Mouse (Mus musculus) ES-Bruce4 (cell line): Measurements from ENCODE around the gene March1.

Experiments used
- CTCF ChIP-seq: IDR thresholded peaks from one replicate; pipeline ENCODE4 v1.8.1; 2011; ENCODE audit warnings: low read depth, low read length
- EP300 ChIP-seq: IDR thresholded peaks from 2 replicates; pipeline ENCODE4 v1.6.1; 2011; ENCODE audit warnings: low read depth, low read length; ENCODE audit not compliant: insufficient read depth
- POLR2A ChIP-seq: IDR thresholded peaks from one replicate; pipeline ENCODE4 v1.8.1; 2011; ENCODE audit warnings: low read length; ENCODE audit not compliant: insufficient read depth

DNA sequence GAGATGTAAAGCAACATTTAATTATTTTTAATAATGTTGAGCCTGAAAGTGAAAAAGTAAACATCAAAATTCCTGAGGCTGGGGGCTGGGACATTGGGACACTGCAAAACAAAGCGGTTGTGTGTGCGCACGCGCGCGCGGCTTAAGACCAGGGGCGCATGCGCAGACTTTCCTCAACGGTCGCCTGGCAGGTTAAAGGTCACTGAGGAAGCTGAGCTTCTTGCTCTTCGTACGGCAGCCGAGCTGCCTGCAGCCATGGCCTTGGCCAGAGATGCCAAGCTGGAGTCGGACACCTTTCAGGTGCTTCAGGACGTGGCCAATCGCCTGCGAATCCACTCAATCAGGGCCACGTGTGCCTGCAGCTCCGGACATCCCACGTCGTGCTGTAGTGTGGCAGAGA, 893.8 kb downstream of the March1 start, which contains the start of gene Tktl2:
- TF ChIP-seq POLR2A (no peak), CTCF (no peak), EP300 (no peak)
